Mouse (Mus musculus): ENCODE results near the gene Rgl1.

Rgl1 gene

DNA sequence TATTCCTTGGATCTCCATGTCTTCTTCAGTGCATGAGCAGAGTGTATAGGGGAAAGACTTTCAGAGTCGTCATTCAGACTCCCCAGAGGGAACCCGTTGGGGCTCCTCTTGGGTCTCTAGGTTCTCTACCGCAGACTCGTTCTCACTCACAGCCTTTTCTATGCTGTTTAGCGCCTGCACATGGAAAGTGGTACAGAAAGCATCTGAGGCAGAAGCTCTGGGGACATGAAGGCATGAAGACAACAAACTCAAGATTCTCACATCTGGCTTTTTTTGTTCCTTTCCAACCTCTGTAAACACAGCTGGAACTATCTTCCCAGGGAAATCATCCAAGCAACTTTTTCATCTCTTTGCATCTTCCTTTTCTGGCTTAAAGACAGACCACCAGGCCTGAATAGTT, 260.0 kb downstream of the Rgl1 start:
- DNase-seq (ENCODE audit: low spot score): no peak

DNA sequence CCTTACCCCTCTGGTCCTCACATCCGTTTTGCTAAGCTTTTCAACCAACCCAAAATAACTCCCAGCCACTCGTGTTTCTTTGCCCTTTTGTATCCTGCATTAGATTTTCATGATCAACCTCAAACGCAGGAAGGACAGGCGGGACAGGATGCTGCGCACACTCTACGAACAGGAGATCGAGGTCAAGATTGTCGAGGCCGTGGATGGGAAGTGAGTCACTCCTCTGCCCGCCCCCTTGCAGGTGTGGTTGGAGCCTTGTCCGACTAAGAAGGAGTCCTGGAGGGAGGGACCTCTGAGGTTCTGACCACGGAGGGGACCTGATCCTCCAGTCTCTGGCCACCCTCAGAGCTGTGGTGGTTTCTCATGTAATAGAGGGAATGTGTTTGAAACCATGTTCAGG, 266.3 kb downstream of the Rgl1 start:
- DNase-seq (ENCODE audit: low spot score): no peak

DNA sequence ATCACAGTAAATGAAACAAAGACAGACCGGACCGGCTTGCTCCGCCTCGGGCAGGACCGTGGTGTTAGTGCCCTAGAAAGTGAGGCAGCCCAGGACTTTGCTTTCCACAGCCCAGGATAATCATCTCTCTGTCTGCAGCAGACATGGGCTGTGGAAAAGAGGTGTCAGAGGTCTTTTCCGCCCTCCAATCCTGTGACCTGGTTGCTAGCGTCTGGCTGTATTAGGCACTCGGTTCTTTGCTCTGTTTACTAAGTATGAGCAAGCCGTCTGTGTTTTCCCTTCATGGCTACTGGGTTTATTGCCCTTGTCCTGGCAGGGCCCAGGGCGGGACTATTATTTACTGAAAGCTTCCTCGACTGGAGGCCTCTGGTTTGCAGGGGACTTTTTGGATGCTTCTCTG, 268.6 kb downstream of the Rgl1 start:
- DNase-seq (ENCODE audit: low spot score): no peak

DNA sequence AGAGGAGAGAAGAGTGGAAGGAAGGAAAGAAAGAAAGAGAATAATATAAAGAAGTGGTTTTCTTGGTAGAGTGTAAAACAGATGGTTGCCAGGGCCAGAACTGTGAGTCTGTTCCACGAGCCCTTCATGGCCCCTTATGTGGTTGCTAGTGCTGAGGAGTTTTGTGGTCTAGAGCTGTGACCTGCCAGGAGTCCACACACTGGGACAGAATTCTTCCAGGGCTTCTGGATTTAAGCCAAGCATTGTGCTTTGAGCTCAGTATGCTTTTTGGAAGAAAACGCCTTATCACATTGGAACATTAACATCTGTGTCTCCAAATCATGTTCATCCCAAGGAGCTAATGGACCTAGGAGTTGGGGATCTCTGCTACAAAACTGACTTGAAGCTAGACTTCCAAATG, 269.3 kb downstream of the Rgl1 start:
- DNase-seq (ENCODE audit: low spot score): no peak

DNA sequence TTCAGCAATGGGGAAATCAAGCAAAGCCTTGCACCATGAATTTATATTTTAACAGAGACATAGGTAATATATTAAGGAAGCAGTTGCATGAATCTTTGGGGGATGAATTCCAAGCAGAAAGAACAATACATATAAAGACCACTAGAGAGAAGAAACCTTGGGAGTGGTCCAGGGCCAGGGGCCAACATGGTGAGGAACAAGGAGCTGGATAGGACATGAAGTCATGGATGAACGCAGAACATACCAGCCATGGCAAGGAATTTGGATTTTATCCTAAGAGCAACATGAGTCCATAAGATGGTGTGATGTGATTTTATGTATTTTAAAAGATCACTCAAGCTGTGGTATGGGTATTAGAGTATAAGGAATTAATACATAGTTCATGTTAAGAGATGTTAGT, 273.9 kb downstream of the Rgl1 start:
- no peak for DNase-seq (ENCODE audit: low spot score)

DNA sequence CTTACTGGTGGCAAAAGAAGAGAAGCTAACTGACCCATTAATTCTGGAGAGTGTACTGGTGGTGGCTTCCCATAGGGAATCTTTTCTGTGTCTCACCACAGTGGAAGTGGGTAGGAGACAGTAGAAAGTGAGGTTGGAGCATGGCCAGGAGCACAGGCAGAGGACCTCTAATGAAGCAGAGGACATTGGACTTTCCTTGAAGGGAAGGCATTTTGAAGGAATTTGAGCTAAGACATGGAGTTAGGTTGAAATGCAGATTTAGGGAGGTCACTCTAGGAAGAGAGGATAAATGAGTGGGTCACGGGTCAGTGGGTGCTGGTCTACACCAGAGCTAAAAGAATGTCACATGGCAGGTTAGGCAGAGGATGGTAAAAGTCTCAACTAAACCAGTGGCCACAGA, 275.3 kb downstream of the Rgl1 start:
- no peak for DNase-seq (ENCODE audit: low spot score)

DNA sequence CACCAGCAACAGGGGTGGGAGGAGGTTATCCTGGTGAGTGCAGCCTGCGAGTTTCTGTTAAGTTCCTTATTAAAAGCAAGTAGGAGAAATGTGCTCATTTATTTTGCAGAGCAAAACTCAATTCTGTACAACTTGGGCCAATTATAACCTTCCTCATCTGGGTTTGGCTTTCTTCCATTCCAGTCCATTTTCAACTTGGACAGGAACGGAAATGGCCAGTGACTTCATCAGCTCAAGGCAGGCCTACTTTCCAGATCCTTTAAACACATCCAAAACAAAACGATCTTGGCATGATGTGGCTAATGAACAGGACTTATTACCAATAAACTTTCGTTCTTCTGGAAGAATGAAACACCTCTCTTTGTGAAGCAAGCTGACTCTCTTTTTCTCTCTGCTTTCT, 290.0 kb downstream of the Rgl1 start:
- DNase-seq (ENCODE audit: low spot score): no peak

DNA sequence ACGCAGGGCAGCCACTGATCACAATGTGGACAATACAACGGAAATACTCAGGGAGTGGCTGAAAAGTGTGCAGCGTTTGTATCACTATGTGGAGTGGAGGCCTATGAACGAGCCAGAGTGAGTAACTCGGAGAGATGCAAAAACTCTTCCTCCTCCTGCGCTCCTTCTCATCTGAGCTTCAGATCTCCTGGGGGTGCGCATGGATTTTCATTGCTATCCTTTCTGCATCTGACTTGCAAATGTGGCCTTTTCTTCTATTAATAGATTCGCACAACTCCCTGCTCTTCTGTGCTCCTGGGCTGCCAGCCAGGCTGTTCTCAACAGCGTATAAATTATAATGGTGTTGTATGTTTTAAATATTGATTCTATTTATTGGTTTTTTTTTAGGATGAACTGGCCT, 297.7 kb downstream of the Rgl1 start:
- DNase-seq (ENCODE audit: low spot score): no peak

All from ovary, adult 18-20 months (tissue).